Mouse (Mus musculus) heart, postnatal 36 days (tissue): ENCODE results near the gene Gm20388. TPM values are rescaled to one million over a fixed set of nuclear protein-coding genes. Genes with fewer than 3 reads are reported as not detected.

Experiments
- DNase-seq, 2 experiments: peaks; one replicate each; pipeline ENCODE4 v3.0.0; 2021 to 2022
- intact Hi-C: fragments of 180-260 bp; cut with DNase I; formaldehyde crosslinking; loops from one replicate; pipeline ENCODE4 v1.15.1; 2025
- total RNA-seq, 2 experiments: library from RNA; stranded (reverse); gene quantifications; 2 replicates each; pipeline ENCODE4 v1.2.3; 2021

Gm20388 gene
- total RNA-seq, 2 experiments from 2014 or later: 3.5 to 4.9 TPM

DNA sequence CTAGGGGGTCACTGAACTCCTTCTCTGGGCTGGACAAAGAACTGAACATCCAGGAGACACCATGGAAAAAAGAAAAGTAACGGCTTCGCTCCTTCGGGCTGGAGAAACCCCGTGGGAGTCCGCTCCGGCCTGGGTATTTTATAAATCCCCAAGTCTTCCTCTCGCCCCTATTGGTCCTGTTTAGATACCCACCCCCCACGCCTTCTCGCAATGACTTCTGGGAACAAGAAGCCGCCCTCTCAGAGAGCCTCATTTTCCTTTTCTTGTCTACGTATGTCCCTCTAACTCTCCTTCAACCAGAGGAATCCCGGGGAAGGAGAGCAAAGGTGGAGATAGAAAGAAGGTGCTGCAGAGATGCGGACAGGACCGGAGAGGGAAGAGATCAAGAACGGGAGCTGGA is 4452.7 kb downstream of the Gm20388 start:
- intact Hi-C loops: no loop called here
- no peak for DNase-seq

DNA sequence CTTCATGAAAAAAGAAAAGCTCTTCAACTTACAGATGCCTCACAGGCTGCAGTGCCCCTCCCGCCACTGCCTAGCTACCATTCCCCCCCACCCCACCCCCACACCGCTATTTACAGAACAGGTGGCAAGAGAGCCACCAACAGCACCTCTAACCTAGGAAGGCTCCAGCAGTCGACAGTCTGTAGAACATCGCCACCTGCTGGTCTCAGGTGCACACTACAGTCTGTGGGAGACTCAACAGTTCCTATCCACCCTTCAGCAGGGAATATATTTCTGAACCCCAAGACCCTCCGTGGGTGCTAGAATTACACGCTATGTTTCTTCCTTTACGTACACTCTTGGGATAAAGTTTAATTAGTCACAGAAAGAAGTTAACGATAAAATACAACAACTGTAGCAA is 4457.6 kb downstream of the Gm20388 start:
- intact Hi-C loops: no loop called here
- DNase-seq: peak; percentile 60 to 74

DNA sequence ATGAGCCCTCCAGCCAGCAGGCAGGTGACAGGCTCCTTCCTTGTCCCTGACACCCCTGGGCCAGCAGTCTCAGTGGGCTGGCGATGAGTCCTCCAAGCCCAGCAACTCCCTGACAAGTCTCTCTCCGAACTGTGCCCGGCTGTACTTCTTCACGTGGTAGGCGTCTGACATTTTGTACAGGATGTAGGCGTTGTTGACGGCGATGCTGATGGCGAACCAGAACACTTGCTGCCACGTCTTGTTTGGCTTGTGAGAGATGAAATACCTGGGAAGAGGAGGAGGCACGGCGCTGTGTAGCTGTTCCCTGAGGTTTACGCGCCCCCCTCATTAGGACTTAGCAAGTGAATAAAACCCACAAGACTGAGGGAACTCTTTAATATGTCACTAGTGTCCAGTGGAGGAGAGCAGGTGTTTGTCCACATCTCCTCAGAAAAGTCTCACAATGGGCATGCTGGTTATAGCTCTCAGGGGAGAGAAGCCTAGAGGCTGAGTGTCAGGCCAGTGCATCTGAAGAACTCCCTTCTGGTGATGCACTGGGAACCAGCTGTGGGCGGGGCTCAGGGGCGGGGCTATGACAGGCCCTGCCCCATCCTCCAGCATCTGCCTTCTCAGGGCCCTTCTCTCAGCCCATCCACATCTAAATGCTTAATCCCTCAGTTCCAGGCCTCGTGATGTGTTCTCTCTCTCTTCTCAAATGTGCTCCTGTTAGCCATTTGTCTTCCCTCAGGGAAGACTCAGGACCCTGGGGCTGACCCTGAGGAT is 4460.0 kb downstream of the Gm20388 start:
- intact Hi-C loops: no loop called here

DNA sequence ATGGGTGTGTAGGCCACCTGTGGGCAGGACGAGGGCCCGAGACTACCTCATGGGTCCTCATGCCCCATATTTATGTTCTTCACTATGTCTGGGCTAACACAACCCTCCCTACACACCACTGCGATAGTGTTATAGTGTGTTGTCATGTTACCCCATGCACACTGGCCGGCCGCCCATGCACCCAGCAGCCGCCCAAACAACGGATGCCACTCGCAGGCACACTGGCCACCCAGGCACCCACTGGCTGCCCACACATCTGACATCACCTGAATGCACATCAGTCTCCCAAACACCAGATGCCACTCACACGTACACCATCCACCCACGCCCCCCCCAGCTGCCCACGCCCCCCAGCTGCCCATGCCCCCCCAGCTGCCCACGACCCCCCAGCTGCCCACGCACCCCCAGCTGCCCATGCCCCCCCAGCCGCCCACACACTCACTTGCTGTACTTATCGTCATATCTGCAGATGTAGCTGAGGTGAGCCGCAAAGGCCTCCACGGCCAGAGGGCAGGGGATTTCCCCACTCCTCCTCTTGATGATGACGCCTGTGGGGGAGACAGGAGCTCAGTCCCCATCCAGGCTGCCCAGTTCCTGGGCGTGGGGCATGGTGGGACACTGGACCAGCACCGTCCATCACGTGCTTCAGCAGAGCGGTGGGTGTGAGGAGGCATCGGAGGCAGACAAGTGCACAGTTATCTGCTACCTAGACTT is 4460.9 kb downstream of the Gm20388 start:
- DNase-seq: no peak
- intact Hi-C loops: no loop called here

More for the DNA sequence above, 4460.0 kb downstream of the Gm20388 start:
- DNase-seq: no peak

DNA sequence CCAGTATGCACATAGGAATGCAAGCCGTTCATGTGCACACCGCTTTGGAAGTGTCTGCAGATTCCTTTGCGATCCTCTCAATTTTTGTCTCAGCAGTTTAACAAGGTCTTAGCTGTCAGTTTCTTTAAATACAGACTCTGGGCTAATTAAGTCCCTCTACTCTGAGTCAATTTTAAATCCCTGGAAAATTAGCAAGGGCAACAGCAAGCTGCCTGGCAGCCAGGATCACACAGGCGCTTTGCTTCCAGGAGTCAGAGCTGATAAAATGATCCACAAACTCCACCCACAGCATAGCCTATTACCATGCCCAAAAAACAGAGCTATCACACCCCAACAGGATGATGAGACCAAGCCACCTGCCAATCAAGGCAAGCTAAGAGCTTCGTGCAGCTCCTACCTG is 4463.1 kb downstream of the Gm20388 start:
- no peak for DNase-seq
- intact Hi-C loops: no loop called here

DNA sequence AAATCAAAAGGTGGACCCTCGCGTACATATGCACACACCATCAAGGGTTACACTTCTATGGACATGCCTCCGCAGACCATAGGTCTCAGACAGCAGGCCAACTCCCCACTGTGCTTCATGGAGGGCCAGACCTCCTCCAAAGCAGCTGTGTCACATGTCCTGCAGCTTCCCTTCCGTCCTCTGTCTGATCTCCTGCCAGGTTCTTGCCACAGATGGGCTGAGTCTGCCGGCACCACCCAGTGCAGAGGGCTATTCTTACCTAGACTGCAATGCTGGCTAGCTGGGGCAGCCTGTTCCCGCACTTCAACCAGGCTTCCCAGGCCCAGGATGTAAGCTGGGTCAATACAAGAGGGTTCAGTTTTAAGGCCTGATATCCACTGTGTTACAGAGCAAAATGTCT is 4464.5 kb downstream of the Gm20388 start:
- intact Hi-C loops: no loop called here
- no peak for DNase-seq

DNA sequence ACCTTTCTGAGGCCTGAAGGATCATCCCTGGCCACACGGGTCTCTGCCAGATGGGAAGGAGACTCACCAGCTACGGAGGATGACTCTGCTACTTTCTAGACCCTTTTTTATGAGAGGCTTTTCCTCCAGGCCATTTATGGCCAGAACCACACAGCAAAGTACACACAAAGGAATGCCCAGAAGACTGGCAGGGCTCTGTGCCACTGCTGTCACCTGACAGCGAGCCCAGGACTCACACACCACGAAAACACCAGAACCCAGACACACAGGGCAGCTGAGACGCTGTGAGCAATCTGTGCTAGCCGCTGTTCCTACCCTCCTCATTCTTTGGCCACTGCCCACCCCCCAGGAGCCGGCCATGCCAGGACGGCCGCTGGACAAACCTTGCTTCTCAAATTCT is 4465.1 kb downstream of the Gm20388 start:
- intact Hi-C loops: no loop called here
- no peak for DNase-seq

DNA sequence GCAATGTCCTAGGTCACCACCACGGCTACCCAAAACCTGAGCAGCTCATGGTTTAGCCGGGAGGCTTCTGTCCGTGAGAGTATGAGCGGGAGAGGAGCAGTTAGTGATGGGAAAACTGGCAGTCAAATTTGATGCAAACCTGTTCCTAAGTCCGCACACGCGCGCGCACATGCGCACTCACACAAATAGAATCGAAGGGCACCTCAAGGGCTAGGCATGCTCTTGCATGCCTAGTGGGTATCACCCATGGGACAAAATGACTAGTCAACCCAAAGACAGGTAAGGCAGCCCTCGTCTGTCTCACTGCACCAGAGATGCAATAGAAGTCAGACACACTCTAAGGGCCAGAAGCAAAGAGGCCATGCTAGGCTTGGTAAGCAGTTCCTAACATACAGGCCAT is 4465.8 kb downstream of the Gm20388 start:
- intact Hi-C loops: no loop called here
- no peak for DNase-seq

DNA sequence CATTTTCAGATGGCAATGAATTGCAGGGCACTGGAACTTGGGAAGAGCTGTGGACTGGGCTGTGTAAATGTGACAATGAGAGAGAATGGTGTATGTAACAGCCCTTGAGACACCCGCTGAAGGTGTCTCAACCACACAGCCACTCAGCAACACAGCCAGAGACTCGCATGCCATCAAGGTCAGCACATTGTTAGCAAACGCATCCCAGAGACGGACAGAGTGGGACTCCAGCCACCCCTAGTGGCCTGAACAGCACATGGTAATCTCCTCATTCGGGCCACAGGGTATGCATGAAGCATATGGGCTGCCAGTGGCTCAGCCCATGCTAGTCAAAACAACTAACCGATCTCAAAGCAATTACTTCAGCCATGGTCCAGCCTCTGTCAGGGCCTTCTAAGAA is 4468.6 kb downstream of the Gm20388 start:
- intact Hi-C loops: no loop called here
- no peak for DNase-seq

DNA sequence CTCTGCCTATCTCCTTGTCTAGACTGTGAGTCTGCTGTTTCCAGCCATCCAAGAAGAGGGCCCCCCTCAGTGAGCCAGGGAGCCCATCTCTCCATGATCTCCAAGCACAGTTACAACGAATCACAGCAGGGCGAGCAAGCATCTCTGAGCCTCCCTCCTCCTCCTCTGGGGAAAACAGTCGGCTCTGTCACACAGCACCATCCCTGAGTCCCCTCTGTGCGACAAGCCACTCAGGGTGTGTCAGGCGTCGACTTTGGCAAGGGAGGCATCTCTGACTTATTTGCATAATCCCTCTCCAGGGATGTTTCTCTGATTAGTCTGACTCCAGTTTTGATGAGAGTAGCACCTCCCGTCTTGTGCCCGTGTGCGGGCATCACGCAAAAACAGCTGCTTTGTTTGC is 4471.6 kb downstream of the Gm20388 start:
- intact Hi-C loops: no loop called here
- no peak for DNase-seq

DNA sequence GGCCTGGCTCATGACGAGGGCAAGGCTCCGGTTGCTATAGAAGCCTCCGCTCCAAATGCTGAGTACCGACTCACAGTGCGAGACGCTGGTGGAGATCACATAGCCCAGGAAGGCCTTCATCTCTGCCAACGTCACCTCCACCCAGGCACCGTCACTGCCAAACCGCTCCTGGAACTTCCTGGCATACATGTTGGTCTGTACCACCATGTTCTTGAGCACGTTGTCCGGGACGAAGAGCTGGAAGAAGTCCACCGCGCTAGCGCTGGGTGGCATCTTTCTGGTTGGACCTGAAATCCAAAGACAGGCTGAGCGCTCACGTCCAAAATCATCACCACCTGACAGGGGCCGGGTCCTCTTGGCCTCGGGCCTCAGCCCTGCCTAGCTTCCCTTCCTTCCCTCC is 4473.7 kb downstream of the Gm20388 start:
- DNase-seq: no peak
- intact Hi-C loops: no loop called here

DNA sequence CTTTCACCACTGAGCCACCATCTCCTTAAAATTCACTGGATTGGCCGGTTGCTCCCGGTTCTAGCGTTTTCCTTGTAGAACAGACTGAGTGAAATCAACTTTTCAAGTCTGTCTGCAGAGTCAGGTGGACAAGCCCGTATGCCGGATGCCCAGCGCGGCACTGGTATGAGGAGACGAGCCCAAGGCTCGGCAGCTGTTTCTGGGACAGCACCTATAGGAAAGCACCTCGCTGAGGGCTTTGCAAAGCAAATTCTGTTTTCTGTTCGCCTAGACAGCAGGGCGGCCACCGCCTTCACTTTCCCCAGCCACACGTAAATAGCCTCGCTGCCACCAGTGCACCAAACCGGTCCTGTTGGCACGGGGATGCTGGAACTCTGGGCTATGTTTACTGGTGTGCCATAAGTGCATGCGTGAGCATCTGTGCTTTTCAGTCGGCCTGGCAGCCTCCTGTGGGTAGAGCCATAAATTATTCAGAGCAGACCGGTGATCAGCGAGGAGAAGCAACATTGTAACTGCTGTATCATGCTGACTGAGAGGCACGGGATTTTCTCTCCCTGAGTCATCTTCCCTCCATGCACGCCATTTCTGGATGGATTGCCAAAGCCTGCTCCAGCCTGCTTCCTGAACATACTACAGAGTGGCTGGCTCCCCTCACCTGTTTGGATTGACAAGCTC is 4475.7 kb downstream of the Gm20388 start:
- intact Hi-C loops: no loop called here
- no peak for DNase-seq

DNA sequence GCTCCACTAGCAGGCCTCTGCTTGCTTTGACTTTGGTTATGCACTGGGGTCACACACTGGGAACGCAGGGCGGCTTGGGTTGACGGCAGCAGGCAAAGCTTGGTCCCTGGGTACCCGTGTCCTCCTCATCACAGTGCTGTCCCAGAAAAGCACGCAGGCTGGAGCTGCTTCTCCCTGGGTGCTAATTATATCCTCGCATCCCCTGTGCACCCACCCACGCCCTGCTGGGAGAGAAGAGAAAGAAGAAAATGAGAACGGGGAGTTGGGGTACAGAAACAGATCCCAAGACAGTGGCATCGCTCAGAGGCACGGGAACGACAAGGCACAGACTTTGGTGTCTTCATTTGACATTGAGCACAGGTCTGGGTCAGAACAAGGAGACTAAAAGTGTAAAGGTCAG is 4478.9 kb downstream of the Gm20388 start:
- intact Hi-C loops: no loop called here
- no peak for DNase-seq

DNA sequence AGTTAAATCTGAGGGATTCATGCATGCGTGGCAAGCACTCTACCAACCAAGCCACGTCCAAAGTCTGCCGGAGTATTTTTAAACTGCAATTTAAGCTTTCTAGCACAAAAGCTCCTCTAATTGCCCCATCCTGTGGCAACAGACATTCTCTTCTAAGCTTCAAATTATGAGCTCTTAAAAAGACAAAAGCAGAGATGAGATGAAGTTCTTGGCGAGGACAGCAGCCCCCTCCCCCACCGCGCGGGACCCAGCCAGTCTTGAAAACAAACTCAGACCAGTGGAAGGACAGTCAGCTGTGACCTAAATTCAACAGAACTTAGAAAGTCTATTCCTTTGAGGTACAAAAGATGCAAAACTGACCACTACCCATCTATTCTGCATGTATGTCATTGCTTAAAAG is 4480.6 kb downstream of the Gm20388 start:
- no peak for DNase-seq
- intact Hi-C loops: no loop called here

DNA sequence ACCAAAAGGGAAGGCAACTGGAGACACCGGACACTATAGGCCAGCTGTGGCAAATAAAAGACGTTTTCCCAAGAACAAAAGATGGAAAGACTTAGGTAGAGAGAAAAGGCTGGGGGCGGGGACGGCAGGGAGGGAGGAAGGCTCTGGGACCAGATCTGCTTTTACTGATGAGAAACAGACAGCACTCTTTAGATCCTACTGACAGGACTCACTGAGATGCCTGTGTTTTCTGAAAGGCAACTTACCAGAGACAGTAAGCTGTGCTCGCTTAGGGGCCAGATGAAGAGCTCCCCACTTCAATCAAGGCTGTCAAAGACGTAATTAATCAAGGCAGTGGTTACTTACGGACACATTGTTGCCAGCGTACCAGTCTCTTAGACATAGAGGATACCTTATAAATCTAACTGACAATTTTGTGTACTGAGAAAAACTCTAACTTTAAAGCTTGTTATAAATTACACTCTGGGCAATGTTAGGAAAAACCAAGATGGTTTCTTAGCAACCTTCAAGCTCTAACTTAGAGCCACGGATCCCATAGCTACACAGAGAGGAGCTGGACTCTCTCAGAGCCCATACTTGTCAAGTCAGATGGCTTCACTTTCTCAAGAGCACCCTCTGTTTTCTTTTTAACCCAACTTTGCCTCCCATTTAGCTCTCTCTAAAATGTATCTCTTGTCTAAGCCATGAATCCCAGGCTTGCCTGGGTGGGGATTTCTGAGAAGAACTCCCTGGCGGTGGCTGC is 4481.8 kb downstream of the Gm20388 start:
- intact Hi-C loops: no loop called here
- no peak for DNase-seq

DNA sequence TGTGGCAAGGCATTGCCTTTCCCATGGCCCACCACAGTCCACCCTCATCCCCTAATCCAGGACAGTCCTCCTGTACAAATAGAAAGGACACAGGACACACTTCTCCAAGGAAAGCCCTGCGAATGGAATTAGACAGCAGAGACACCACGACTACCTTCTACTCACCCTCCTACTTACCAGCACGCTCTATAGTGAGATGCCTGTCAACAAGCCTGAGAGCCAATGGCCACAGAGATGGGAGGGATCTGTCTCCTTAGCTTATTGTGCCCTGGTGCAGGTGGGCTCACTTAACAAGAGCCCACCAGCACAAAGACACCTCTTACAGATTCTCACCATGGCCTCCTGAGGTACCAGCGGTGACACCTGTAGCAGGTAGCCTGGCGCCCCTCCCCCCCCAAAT is 4482.4 kb downstream of the Gm20388 start:
- intact Hi-C loops: no loop called here
- DNase-seq: no peak

DNA sequence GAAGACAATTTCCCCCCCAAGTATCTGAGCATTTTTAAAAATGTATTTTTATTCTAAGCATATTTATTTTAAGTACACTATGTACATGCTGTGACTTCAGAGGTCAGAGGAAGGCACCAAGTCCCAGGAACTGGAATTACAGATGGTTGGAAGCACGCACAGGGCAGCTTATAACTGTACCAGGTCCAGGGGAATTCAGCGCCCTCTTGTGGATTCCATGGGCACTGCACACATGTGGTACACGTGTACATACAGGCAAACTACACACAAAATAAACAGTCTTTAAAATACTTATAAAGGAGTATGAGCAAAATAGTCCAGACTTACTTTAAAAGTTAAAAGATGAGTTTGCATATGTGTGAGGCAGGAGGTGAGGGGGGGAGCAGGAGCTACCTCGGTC is 4483.3 kb downstream of the Gm20388 start:
- no peak for DNase-seq
- intact Hi-C loops: no loop called here

DNA sequence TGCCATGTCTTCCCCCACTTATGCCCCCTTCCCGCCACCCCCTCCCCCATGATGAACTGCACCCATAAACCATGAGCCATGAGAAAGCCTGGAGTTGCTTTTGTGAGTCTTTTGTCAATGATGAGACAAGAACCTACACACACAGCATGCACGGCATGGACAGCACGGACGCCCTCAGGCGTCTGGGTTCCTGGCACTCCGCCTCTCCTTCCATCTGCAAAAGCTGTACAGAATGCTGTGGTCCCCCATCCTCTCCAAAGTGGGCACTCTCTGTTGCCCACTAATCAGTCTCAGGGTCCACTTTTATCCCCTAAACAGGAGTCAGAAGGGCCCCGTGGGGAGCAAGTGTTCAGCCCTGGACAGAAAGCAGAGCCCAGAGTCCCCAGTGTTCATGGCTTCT is 4484.3 kb downstream of the Gm20388 start:
- no peak for DNase-seq
- intact Hi-C loops: no loop called here
